Mouse (Mus musculus) forebrain, embryonic 12.5 days (tissue): ENCODE measurements around the gene Slc37a4. TPM values are rescaled to one million over a fixed set of nuclear protein-coding genes. Genes with fewer than 3 reads are reported as not detected.
A peak's percentile ranks its signal among the peaks of the same experiment; 100 is the strongest.
"Not testable (repeated sequence)": the region's sequence is repeated elsewhere in the genome, so short reads cannot be mapped to it uniquely, and the experiment has no call there.

ENCODE experiments used
- ATAC-seq: fragments of 200-750 bp; cut with Nextera tagmentation; 2 replicates; pipeline ENCODE4 v1.8.0; 2017; ENCODE audit warnings: moderate TSS enrichment; ENCODE audit not compliant: low FRiP score
- H3K27ac ChIP-seq: fragments of 300-500 bp; sonication (generic); 2 replicates; pipeline ENCODE4 v1.5.1; 2016; ENCODE audit warnings: mild to moderate bottlenecking
- H3K27me3 ChIP-seq: fragments of 300-500 bp; sonication (generic); 2 replicates; pipeline ENCODE4 v1.6.1; 2016; ENCODE audit warnings: mild to moderate bottlenecking
- H3K36me3 ChIP-seq: fragments of 300-500 bp; sonication (generic); replicated peaks from 2 replicates; pipeline ENCODE4 v1.6.1; 2016; ENCODE audit warnings: mild to moderate bottlenecking
- H3K4me1 ChIP-seq: fragments of 300-500 bp; sonication (generic); 2 replicates; pipeline ENCODE4 v1.6.1; 2016
- H3K4me2 ChIP-seq: fragments of 300-500 bp; sonication (generic); 2 replicates; pipeline ENCODE4 v1.6.1; 2016; ENCODE audit warnings: mild to moderate bottlenecking, moderate library complexity
- H3K4me3 ChIP-seq: fragments of 300-500 bp; sonication (generic); replicated peaks from 2 replicates; pipeline ENCODE4 v1.5.1; 2016; ENCODE audit warnings: mild to moderate bottlenecking
- H3K9ac ChIP-seq: fragments of 300-500 bp; sonication (generic); 2 replicates; pipeline ENCODE4 v1.6.1; 2016; ENCODE audit warnings: mild to moderate bottlenecking
- H3K9me3 ChIP-seq: fragments of 300-500 bp; sonication (generic); 2 replicates; pipeline ENCODE4 v1.6.1; 2016
- WGBS: fragments of 180-500 bp; shearing (Covaris S2); methylation state at CpG from one replicate; pipeline ENCODE4 v1.1.7; 2016; 5-methylcytosine and 5-hydroxymethylcytosine counted together
- polyA plus RNA-seq: library from polyadenylated mRNA; unstranded; fragments of >200 nt; fragmentation: Nextera tagmentation; extraction: Ambion mirVana; gene quantifications from 2 replicates; pipeline ENCODE4 v1.2.1, GENCODE M21; 2016

Gene Slc37a4
- polyA plus RNA-seq, 1 experiment from 2014 or later = 23.6 TPM

DNA sequence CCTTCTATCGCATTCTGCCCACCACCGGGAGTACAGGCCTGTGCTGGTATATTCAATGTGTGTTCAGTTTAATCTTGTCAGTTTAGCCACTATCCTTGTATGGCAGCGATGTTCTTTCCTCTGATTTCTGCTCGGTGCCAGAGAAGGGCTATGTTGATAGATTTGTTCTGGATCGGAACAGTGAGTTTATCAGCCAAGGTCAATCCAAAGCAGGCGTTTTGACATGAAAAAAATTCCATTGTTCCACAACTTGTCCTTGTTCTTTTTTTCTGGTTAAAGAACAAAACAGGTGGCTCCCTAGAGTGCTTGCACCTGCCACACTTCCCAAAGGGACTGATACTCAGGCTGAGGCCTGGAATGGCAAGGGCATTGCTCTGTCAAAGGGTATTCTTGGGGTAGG lies 20.5 kb upstream of the Slc37a4 start:
- peaks cover 17% of the 10 kb centered on the region for H3K4me1 ChIP-seq
- no peak for ATAC-seq
- no peak overlapping the region for H3K4me2 ChIP-seq
- no peak overlapping the region for H3K27ac ChIP-seq
- 93% methylated on average over 6 of the region's 6 CpGs for WGBS
- H3K27me3 ChIP-seq = no peaks in the 10 kb centered on the region
- no peak overlapping the region for H3K9ac ChIP-seq
- H3K4me3 ChIP-seq = no peak overlapping the region
- H3K36me3 ChIP-seq = peaks cover under 1% of the 10 kb centered on the region; the same call in 1 of the 2 replicates
- H3K9me3 ChIP-seq = no peaks in the 10 kb centered on the region

DNA sequence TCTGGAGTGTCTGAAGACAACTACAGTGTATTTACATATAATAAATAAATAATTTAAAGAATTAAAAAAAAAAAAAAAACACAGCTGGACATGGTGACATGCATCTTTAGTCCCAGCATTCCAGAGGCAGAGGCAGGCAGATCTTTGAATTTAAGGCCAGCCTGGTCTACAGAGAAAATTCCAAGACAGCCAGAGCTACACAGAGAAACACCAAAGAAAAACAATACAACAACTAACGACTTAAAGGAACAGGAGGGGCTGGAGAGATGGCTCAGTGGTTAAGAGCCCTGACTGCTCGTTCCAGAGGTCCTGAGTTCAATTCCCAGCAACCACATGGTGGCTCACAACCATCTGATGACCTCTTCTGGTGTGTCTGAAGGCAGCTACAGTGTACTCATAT lies 19.3 kb upstream of the Slc37a4 start:
- not testable (repeated sequence) for H3K4me3 ChIP-seq, H3K27ac ChIP-seq, H3K4me2 ChIP-seq, H3K9me3 ChIP-seq, H3K9ac ChIP-seq, H3K27me3 ChIP-seq, ATAC-seq
- H3K36me3 ChIP-seq = peaks cover 12% of the 10 kb centered on the region
- peaks cover 17% of the 10 kb centered on the region for H3K4me1 ChIP-seq
- 85% methylated on average over 2 of the region's 2 CpGs for WGBS

DNA sequence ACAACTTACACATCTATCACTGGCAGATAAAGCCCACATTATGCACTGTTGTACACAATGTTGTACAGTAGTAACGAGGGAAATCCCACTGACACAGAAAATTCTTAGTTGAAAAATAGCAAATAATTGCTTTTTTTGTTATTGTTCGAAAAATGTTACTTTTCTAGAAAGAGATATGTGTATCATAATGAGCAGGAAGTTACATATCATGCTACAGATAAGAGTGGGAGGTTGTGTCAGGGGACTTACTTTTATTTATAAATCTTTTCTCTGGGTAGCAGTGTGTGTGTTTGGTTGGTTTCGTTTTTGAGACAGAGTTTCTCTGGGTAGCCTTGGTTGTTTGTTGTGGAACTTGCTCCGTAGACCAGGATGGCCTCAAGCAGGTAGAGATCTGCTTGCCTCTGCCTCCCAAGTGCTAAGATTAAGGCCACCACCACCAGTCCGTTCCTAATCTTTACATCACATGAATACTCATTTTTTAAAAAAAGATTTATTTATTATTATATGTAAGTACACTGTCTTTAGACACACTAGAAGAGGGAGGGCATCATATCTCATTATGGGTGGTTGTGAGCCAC lies 18.4 kb upstream of the Slc37a4 start:
- H3K9ac ChIP-seq = peak overlapping the region; percentile 60
- no peaks in the 10 kb centered on the region for H3K27me3 ChIP-seq
- peak overlapping the region; percentile 97 for H3K4me2 ChIP-seq
- ATAC-seq = no peak
- peaks cover 21% of the 10 kb centered on the region for H3K36me3 ChIP-seq
- peaks cover 17% of the 10 kb centered on the region for H3K4me1 ChIP-seq
- H3K4me3 ChIP-seq = peak overlapping the region; percentile 90
- peak overlapping the region; percentile 85; the same call in 1 of the 2 replicates for H3K27ac ChIP-seq
- H3K9me3 ChIP-seq = no peaks in the 10 kb centered on the region
- 93% methylated on average over 5 of the region's 5 CpGs for WGBS

DNA sequence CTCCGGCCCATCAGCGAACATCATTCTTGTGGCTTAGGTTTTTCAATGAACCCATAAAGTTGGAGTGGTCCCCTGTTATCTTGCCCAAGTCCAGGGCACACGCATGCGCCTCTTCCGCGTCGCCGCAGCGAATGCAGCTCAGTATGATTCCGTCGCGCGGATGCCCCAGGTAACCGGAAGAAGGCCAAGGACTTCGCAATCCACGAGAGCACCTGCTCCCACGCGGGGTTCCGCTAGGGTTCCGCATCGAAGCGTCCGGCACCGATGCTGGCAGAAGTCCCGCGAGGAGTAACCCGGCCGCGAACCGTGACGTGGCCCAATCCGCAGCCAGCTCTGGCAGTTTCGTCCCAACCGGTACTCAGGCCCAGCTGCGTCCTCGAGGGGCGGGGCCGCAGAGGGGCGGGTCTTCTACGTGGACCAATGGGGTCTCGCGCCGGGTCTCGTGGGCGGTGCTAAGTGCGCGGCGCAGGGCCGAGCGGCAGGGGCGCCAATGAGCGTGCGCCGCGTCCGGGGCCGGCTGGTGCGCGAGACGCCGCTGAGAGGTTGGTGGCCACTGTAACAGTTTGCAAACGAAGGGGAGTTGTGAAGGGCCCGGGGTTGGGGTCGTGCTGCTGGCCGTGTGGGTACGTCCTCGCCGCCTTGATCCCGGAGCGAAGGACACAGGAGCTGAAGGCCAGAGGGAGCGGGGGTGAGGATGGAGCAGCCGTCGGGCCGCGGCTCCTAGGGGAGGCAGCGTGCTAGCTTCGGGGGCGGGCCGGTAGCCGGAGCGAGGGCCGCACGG lies 17.4 kb upstream of the Slc37a4 start, which contains the start of gene Hyou1:
TSS of gene Hyou1 (plus strand) at position 437 of the 781 bp plus-strand sequence.
- WGBS = under 1% methylated on average over 82 of the region's 83 CpGs
- ATAC-seq = peak; percentile 99

DNA sequence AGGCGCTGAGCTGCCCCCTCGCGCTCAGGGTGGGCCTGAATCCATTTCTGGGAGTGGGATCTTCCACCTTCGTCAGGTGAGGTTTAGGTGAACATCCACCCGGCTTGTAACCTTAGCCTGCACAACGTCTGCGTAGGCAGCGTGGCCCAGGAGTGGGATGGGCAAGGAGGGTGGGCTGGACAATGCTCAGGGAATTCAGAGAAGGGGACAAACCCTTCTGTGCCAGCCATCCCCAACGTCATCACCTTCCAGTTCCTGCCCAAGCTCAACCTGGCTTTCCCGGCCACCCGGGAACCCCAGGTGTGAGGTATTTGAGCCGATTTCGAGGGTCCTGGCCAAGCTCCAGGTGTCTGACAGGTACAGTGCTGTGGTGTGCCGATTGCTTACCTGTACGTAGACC lies 16.8 kb upstream of the Slc37a4 start:
- Histone ChIP-seq H3K9ac (peak overlapping the region; percentile 92), H3K9me3 (no peaks in the 10 kb centered on the region), H3K4me2 (peak overlapping the region; percentile 97), H3K4me3 (peak overlapping the region; percentile 90), H3K36me3 (peaks cover 38% of the 10 kb centered on the region), H3K27ac (peak overlapping the region; percentile 80), H3K27me3 (no peaks in the 10 kb centered on the region), H3K4me1 (peaks cover 17% of the 10 kb centered on the region)
- WGBS = 12% methylated on average over 15 of the region's 15 CpGs
- ATAC-seq = peak; percentile 15

More for the DNA sequence above, 17.4 kb upstream of the Slc37a4 start, which contains the start of gene Hyou1:
- H3K4me3 ChIP-seq = peak within 1 kb of the TSS; percentile 90
- no peaks in the 10 kb centered on the region for H3K9me3 ChIP-seq
- H3K27ac ChIP-seq = peak within 1 kb of the TSS; percentile 85
- peak within 1 kb of the TSS; percentile 92 for H3K9ac ChIP-seq
- H3K27me3 ChIP-seq = no peaks in the 10 kb centered on the region
- H3K4me1 ChIP-seq = peaks cover 17% of the 10 kb centered on the region
- H3K36me3 ChIP-seq = peaks cover 31% of the 10 kb centered on the region
- peak within 1 kb of the TSS; percentile 97 for H3K4me2 ChIP-seq

DNA sequence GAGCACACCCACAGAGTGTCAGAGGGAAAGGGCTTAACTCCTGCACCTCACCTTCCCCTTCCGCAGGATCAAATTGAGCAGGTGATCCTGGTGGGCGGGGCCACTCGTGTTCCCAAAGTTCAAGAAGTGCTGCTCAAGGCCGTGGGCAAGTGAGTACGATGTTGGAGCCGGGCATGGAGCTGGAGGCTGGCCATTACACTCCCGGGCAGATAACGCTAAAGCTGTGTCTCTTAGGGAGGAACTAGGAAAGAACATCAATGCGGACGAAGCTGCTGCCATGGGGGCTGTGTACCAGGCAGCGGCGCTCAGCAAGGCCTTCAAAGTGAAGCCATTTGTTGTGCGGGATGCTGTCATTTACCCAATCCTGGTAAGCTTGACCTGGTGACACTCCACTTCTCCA lies 12.1 kb upstream of the Slc37a4 start:
- H3K9me3 ChIP-seq = no peaks in the 10 kb centered on the region
- H3K27me3 ChIP-seq = no peaks in the 10 kb centered on the region
- no peak overlapping the region for H3K4me2 ChIP-seq
- peaks cover 12% of the 10 kb centered on the region for H3K4me1 ChIP-seq
- no peak for ATAC-seq
- H3K27ac ChIP-seq = no peak overlapping the region
- H3K9ac ChIP-seq = no peak overlapping the region
- H3K4me3 ChIP-seq = no peak overlapping the region
- peaks cover 85% of the 10 kb centered on the region for H3K36me3 ChIP-seq
- WGBS = 94% methylated on average over 13 of the region's 13 CpGs

DNA sequence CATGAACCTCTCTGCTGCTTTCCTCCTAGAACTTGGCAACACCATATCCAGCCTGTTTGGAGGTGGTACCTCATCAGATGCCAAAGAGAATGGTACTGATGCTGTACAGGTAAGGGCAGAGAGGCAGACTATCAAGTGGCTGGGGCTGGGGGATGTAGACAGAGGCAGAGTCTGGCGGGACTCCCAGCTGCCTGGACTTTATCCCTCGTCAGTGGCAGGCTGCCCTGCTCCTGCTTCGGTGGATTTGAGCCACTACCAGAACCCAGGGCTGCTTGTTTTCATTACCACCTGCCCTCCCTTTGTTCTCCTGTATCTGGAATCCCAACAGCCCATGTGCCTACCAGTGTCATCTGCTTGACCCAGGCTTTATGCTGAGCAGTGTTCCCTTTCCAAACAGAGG lies 9.4 kb upstream of the Slc37a4 start:
- no peaks in the 10 kb centered on the region for H3K4me1 ChIP-seq
- whole genome bisulfite sequencing = 84% methylated on average over 3 of the region's 3 CpGs
- H3K4me2 ChIP-seq = no peak overlapping the region

DNA sequence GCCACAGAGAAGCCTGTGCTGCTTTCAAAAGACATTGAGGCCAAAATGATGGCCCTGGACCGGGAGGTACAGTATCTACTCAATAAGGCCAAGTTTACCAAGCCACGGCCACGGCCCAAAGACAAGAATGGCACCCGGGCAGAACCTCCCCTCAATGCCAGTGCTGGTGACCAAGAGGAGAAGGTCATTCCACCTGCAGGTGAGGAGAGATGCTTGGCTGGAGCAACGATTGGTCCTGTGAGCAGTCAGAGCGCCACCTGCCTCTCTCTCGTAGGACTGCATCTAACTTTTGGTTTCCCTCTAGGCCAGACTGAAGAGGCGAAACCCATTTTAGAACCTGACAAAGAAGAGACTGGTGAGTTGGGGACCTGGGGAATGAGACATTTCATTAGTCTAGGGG lies 7.4 kb upstream of the Slc37a4 start:
- Histone ChIP-seq H3K9me3 (no peaks in the 10 kb centered on the region), H3K36me3 (peaks cover 86% of the 10 kb centered on the region), H3K9ac (no peak overlapping the region), H3K4me3 (no peak overlapping the region), H3K27ac (no peak overlapping the region), H3K4me1 (no peaks in the 10 kb centered on the region), H3K4me2 (no peak overlapping the region), H3K27me3 (no peaks in the 10 kb centered on the region)
- 67% methylated on average over 8 of the region's 8 CpGs for WGBS
- no peak for ATAC-seq

More for the DNA sequence above, 9.4 kb upstream of the Slc37a4 start:
- Histone ChIP-seq H3K27ac (no peak overlapping the region), H3K27me3 (no peaks in the 10 kb centered on the region), H3K9ac (no peak overlapping the region), H3K36me3 (peaks cover 97% of the 10 kb centered on the region), H3K4me3 (no peak overlapping the region), H3K9me3 (no peaks in the 10 kb centered on the region)
- no peak for ATAC-seq

DNA sequence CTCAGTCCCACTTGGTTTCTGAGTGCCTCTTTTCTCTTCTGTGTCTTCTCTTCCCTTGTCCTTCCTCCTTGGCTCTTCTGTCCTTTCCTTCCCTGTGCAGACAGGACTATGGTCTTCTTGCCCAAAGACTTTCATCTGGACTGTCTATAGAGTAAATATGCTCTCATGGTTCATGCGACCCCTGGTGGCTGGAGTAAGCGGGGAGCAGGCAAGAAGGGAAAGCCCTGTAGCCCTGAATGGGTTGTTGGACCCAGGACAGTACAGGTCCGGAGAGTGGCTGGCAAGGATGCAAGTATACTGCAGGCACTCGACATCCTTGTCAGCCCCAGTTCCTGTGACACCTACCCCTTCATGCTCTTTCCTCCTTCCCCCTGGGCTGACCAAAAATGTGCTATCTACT lies 5.2 kb upstream of the Slc37a4 start:
- 48% methylated on average over 4 of the region's 4 CpGs for WGBS
- H3K27ac ChIP-seq = no peak overlapping the region
- no peak for ATAC-seq
- H3K4me3 ChIP-seq = no peak overlapping the region
- 0 out of 2 replicates have a peak, but pooled peaks cover 4% of the 10 kb centered on the region for H3K4me1 ChIP-seq
- H3K27me3 ChIP-seq = no peaks in the 10 kb centered on the region
- peaks cover 64% of the 10 kb centered on the region for H3K36me3 ChIP-seq
- no peaks in the 10 kb centered on the region for H3K9me3 ChIP-seq
- no peak overlapping the region for H3K4me2 ChIP-seq
- H3K9ac ChIP-seq = no peak overlapping the region

DNA sequence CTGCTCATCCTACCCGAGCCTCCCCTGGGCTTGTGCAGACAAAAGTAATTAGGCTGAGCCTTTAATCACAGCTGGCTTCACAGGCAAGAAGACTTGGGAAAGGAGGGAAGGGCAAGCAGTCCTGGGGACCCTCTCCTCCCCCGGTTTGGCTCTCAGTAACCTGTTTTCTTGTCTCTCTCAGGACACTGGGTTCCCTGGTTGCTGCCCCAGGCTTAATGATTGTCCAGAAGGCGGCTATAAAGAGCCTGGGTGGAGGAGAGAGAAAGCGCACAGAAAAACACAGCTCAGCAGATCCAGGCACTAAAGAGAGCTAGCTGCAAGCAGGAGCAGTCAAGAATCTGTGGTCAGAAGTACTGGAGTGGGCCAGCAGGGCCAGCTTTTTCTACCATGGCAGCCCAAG lies 1.4 kb downstream of the Slc37a4 start:
- Histone ChIP-seq H3K4me3 (peak overlapping the region; percentile 61), H3K27me3 (no peaks in the 10 kb centered on the region), H3K36me3 (peaks cover 44% of the 10 kb centered on the region), H3K4me1 (peaks cover 26% of the 10 kb centered on the region), H3K27ac (peak overlapping the region; percentile 46), H3K9ac (peak overlapping the region; percentile 40), H3K9me3 (no peaks in the 10 kb centered on the region), H3K4me2 (peak overlapping the region; percentile 96)
- 18% methylated on average over 4 of the region's 4 CpGs for WGBS
- no peak for ATAC-seq

DNA sequence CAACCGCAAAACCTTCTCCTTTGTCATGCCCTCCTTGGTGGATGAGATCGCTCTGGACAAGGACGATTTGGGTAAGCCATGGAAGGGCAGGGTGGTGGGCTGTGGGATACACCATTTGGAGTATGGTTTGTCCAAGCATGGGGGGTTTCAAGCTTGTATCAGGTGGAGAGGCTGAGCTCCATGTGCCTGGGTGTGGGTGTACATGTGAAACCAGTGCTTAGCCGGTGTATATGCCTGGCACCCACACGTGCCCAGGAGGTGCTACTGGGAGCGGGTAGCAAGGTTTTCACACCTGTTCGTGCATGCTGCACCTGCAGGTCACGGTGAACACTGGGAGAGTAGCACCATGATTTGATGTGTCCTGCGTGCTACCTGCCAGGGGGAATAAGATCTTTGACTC lies 1.9 kb downstream of the Slc37a4 start:
- Histone ChIP-seq H3K4me3 (no peak overlapping the region), H3K4me2 (peak overlapping the region; percentile 96; the same call in 1 of the 2 replicates)

DNA sequence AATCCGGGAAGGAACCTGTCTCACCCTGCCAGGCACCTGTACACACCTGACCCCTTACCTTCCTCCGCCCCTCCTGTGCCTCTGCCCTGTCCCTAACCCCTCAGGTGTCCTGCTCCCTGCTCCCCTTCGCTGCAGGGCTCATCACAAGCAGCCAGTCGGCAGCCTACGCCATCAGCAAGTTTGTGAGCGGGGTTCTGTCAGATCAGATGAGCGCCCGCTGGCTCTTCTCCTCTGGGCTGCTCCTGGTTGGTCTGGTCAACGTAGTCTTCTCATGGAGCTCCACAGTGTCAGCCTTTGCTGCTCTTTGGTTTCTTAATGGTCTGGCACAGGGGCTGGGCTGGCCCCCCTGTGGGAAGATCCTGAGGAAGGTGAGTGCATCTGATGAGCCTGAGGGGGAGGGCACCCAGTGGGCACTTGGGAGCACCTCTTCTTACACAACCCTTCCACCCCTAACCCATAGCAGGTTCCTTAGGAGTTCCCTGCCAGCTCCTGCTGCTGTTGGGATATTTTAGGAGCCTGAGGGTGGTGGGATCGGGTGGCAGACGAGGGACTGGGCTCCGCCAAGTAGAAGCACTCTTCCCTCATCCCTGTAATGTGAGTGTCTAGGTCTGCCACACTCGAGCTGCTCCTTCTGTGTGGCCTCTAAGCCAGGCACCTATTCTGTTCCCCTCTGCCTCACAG lies 2.6 kb downstream of the Slc37a4 start:
- Histone ChIP-seq H3K9me3 (no peaks in the 10 kb centered on the region), H3K27ac (no peak overlapping the region), H3K9ac (peak overlapping the region; percentile 2; the same call in 1 of the 2 replicates), H3K4me3 (no peak overlapping the region), H3K36me3 (peaks cover 55% of the 10 kb centered on the region), H3K27me3 (no peaks in the 10 kb centered on the region), H3K4me2 (peak overlapping the region; percentile 1; the same call in 1 of the 2 replicates), H3K4me1 (peaks cover 26% of the 10 kb centered on the region)
- ATAC-seq = no peak
- 88% methylated on average over 13 of the region's 13 CpGs for WGBS

More for the DNA sequence above, 1.9 kb downstream of the Slc37a4 start:
- Histone ChIP-seq H3K27me3 (no peaks in the 10 kb centered on the region), H3K4me1 (peaks cover 26% of the 10 kb centered on the region), H3K9me3 (no peaks in the 10 kb centered on the region), H3K36me3 (peaks cover 48% of the 10 kb centered on the region), H3K9ac (no peak overlapping the region; the same call in 1 of the 2 replicates), H3K27ac (peak overlapping the region; percentile 46; the same call in 1 of the 2 replicates)
- no peak for ATAC-seq
- WGBS = 87% methylated on average over 9 of the region's 9 CpGs
